Mouse (Mus musculus): ENCODE results near the gene Hoxd4.

Gene Hoxd4

DNA sequence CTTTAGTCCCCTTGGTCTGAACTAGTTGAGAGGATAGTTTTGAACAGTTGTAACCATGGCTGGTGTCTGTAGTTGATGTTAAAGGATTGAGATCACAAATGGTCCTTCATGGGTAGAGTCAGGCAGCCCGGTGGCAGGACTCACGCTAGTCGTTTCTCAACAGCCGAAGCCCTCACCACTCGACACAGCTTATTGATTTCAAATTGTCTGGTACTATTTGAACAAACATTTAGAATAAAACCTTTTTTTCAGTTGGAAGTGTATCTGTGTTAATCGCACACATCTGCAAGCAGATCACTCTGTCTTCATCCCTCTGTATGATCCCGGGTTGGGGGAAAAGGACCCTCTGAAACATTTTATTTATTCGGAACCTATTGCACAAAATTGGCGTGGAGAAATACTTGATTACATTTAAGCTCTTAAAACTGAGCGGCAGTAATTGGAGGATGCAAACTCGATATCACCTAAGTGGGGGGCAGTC lies 36.0 kb downstream of the Hoxd4 start:
- no peak for DNase-seq

DNA sequence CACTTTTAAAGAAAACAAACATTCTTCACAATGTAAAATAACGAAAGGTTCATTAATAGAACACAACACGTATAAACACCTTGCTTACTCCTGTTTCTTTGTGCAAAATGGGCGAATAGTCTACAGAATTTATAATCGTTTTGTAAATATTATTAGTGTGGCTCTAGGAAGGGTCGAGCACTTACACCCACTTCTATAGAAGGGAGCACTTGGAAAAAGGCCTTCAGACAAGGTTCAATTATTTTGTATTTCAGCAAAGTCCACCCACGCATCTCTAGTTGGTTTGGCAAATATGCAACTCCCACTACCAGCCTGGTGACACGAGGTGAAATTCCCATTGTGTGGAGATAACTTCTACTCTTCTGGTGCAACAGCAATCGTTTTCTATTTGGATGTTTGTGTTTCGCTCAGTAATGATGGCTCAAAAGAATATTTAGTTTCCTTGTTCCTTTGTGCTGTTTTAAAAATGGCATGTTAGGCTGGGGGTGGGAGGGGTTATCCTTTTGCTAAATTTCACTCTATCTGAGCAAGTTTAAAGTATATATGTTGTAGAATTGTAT lies 36.8 kb downstream of the Hoxd4 start:
- DNase-seq = no peak

DNA sequence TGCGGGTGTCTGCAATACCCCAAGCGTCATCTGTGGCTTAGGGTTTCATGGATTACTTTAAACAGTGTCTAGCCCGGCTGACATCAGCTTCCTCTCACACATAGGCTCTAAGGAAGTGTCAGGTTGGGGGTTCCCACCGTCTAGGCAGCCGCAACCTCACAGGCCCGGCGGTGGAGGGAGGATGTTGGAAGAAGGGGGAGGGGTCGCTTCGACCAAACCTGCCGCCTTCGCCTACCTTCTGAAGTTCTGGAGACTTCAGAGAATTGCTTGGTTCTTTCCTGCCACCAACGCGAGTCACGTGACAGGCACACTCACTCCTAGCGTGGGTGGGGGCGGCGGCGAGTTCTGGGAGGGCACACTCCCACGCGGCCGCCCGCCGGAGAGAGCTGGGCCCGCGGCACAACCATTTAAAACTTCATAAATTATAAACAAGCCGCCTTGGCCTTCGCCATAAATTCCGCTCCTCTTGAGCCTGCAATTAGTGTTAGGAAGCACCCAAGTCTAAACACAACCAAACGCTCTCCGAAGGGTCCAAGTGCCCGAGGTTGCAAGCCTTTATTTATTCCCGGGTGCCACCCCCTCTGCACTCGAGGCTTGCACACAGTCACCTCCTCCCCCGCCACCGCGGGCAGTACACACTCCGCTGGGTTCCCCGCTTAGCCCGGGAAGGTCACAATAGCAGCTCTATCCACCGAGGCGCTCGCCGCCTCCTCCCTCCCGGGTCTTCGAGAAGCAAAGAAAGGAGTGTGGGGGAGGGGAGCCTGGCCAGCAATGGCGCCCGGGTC lies 37.8 kb downstream of the Hoxd4 start:
- DNase-seq = no peak

DNA sequence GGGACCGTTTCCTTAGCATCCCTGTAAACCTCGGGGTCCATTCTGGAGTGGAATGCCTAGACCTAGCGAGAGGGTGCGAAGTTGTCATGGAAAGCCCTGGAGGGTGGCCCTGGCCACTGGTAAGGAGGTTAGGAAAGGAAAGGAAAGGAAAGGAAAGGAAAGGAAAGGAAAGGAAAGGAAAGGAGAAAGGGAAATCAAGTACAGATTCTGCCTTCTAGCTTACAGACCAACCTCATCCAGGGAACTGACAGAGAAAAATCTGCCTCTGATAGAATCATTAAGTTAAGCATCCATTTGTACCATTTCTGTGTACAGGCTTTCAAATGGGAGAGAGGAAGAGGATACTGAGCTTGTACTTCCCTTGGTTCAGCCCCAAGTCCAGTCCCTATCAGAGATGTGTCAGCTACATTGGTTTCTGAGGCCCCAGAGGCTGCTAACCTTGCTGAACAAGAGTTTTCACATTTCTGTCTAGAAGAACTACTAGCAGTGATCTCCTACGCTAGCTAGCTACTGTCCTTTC lies 39.1 kb downstream of the Hoxd4 start:
- no peak for DNase-seq

DNA sequence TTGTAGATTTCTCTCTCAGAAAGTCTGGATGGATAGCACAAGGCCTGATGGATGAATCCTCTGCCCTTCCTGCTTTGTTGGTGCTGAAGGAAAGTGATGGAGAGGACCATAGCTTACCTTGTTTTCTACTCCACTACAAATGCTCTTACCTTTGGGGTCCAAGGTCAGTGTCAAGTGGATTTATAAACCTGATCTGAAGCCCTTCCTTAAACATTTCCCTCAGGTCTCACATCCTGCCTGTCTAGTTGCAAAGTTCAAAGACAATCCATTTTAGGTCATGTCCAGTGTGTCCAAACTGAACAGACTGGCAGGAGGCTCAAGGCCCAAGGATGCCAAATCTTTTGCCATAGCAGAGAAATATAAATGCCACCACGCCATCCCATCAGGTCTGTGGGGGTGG lies 40.1 kb downstream of the Hoxd4 start:
- no peak for DNase-seq

DNA sequence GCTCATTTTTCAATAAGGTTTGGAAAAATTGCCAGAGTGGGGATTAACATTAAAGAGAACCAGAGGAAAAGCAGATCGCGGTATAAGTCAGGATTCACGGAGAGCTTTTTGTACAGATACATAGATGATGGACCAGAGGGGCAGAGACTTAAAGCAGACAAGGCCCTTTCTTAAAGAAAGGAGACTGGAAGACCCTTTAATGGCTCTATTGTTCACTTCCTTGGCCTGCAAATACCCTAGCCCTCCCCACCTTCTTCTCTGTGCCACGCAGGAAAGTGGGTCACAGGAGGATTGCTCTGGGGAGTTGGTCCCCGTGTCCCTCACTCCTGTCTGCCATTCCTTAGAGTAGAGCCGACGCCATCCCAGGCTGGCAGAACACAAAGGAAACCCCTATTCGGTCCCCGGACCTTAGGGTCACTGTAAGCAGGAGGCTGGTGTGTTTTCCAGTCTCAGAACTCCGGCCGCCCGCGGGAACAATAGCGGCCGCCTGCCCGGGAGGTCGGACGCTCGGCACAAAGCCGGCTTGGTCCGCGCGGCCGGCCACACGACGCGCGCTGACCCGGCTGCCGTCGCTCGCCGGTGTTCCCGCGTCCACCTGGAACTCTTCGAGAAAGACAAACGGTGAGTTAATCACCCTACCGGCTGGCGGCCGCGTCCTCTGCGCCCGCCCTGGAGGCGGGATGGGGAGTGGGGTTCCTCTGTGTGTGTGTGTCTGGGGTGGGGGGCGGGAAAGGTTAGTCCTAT lies 40.9 kb downstream of the Hoxd4 start:
- DNase-seq = no peak

DNA sequence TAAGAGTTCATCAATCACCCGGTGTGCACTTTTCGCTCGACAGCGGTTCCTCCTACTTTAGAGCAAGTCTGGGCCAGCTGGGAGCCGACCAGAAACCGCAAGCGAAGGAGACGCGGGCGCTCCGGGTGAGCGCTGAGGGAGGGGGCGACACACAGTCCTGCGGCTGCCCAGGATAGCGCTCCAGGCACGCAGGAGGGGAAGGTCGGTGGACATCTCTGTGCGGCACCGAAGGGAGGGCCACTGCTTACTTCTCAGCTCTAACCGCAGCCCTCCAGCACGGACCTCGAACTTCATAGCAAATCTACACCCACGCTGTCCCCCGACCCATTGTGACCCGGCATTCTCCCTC lies 41.4 kb downstream of the Hoxd4 start:
- no peak for DNase-seq

DNA sequence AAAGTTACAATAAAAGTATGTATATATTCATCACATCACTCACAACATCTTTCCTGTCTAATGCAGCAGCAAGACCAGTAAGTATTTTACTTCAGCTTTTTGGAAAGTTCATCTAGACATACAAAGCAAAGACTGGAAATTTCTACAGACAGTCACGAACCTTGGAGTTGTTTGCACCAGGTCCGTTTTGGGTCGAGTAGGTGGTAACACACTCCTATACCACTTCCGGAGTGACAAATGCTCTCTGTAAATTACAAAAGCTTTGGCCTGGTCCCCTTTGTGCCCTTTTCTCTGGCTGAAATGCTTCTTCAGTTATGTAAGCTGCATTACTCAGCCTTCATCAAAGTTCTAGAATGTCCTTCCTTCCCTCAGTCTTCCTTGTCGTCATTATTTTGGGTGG lies 42.0 kb downstream of the Hoxd4 start:
- no peak for DNase-seq

DNA sequence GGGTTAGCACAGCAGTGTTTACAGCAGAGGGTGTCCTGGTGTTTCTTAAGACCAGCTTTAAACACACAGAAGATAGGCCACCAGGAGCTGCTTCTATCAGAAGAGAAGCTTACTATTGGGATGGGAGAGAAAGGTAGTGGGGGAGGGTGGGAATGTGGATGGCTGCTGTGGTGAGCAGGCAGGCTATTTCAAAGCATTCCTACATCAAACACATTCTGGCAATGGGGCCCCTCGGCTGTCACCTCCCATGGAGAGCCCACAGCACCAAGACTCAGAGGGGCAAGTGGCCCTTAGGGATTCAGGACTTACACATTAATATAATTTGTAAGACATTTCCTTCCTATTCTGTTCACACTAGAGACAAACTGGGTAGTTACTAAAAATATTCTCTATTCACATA lies 48.4 kb downstream of the Hoxd4 start:
- DNase-seq = no peak

DNA sequence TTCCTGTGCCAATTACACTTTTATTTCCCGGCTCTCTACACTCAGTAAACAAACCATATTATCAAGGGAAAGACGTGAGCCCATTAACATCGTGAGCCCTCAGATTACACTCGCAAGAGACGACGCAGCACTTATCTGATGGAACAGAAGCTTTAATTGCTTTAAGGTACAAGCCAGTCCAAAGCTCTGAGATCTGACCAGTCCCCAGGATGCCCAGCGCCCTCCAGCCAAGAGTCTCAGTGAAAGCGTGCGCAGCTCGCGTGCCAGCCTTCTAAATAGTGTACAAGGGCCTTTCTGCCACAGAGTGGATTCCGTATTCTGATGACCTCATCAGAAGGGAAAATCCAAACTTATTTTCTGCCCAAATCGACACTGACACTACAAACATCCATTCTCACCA lies 50.2 kb downstream of the Hoxd4 start:
- DNase-seq = no peak

DNA sequence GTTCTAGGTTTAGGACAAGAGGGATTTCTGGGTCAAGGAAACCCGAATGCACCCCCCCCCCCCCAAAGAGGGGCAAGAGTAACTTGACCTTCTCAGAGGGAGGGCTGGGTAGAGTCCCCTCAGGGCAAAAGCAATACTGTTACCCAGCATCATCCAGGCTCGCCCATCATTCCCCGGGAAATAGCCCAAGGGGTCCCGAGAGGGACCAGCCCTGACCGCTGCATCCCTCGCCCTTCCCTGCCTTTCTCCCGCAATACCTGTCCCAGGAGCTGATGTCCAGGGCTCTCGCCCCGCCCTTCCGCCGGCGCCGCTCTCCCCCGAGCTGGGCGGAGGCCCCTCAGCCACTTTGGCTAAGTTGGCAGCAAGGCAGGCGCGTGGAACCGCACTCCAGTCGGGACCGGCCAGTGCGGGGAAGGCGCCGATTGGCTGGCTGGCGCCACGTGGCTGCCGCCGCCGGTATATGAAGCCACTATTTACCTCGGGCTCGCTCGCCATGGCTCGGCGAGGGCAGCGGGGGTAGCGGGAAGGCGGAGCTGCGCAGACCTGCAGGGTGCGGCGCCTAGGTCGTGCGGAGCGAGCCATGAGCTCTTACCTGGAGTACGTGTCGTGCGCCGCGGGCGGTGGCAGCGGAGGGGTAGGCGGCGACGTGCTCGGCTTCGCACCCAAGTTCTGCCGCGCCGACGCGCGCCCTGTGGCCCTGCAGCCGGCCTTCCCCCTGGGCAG lies 51.0 kb downstream of the Hoxd4 start, which contains the start of gene Hoxd1:
Gene Hoxd1, plus strand, starts transcription at position 459 of the 723 bp plus-strand sequence.
- peak; percentile 27 for DNase-seq

DNA sequence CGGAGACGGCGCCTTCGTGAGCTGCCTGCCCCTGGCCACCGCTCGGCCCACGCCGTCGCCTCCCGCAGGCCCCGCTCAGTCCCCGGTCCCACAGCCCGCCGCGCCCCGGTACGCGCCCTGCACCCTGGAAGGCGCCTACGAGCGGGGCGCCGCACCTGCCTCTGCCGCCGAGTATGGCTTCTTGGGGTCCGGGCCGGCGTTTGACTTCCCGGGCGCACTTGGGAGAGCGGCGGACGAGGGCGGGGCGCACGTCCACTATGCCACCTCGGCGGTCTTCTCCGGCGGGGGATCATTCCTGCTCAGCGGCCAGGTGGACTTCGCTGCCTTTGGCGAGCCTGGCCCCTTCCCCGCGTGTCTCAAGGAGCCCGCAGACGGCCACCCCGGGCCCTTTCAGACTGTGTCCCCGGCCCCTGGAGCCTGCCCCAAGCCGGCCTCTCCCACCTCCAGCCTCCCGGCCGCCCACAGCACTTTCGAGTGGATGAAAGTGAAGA lies 51.6 kb downstream of the Hoxd4 start:
- no peak for DNase-seq

DNA sequence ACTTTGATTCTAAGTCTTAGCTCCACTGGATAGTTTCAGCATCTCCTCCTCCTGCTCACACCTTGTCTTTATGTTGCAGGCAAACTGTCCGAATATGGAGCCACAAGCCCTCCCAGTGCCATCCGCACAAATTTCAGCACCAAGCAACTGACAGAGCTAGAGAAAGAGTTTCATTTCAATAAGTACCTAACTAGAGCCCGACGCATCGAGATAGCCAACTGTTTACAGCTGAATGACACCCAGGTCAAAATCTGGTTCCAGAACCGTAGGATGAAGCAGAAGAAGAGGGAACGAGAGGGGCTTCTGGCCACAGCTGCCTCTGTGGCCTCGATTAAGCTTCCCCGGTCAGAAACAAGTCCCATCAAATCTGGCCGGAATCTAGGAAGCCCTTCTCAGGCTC lies 52.2 kb downstream of the Hoxd4 start:
- DNase-seq = no peak

DNA sequence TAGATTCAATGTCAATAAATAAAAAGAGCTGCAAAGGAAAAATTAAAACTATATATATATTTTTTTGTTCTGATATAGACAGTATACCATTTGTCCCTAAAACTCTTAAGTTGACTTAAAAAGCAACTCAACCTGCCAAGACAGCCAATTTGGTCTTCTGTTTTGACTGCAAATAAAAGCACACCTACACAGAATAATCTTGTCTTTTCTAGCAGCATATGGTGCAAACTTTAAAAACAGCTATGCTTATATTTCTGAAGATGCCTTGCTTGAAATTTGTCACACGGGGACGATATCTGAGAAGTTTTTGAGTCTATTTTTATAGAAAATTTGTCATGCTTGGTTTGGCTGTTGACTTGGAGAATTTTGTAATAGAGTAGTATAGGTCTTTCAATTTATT lies 62.6 kb downstream of the Hoxd4 start:
- no peak for DNase-seq

DNA sequence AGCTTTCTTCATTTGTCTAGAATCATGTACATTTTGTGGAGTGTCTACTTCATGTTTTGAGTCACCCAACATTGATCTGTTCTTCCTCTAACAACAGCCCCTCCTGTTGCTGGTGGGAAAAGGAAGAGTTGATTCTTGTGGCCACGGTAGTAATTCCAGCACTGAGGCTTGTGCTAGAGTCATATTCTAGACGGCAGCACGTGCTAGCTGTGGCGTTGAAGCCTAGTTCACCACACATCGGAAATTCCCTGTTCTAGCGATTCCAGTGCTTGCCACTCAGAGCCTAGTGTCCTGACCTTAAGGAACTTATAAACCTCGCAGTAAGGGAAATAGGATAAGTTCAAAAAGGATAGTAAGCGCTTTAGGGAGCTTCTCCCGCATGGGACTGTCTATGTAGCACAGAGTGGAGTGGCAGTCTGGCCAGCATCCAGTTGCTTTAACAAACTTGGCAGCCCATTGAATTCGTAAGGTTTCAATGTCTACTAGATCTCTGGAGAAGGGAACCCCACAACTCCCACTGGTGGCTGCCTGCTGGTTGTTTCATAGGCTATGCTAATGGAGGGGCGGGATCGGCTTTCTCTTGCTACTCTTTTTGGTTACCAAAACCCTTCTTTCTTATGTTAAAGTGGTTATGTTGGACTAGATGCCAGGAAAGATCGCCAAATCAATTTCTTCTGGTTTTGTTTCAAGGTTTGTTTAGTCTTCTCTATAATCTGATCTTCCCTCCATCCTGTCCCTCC lies 66.0 kb downstream of the Hoxd4 start:
- DNase-seq = no peak
